Comparison of ENCODE assay signal across 22 mouse cellular contexts in genomic region chr4:103475596-103475995, GRCm38 (mm10).
"Had no signal": no experiment of that assay in that cellular context is flagged by ENCODE, and none has a peak within 500 bp of the region (broad histone marks: within the 10 kb centered on the region; RNA-seq: fewer than 3 reads in every experiment).

No protein-coding gene starts in this region.

- ATAC-seq: liver, postnatal 0 days; lung, postnatal 0 days; midbrain, embryonic 15.5 days had no signal

- H3K4me1 ChIP-seq: kidney, embryonic 15.5 days; limb, embryonic 12.5 days; limb, embryonic 15.5 days; midbrain, embryonic 12.5 days; midbrain, embryonic 15.5 days; neural tube, embryonic 13.5 days had no signal

- H3K27ac ChIP-seq: kidney, embryonic 15.5 days; limb, embryonic 12.5 days; limb, embryonic 15.5 days; liver, embryonic 14.5 days; macrophage; midbrain, embryonic 12.5 days; midbrain, embryonic 15.5 days; neural tube, embryonic 13.5 days had no signal

- H3K9me3 ChIP-seq: kidney, embryonic 15.5 days; limb, embryonic 12.5 days; limb, embryonic 15.5 days; midbrain, embryonic 12.5 days; midbrain, embryonic 15.5 days; neural tube, embryonic 13.5 days had no signal

- H3K4me3 ChIP-seq: kidney, embryonic 15.5 days; limb, embryonic 12.5 days; limb, embryonic 15.5 days; midbrain, embryonic 12.5 days; midbrain, embryonic 15.5 days; myocyte; neural tube, embryonic 13.5 days had no signal

- H3K9ac ChIP-seq: kidney, embryonic 15.5 days; limb, embryonic 12.5 days; limb, embryonic 15.5 days; liver, embryonic 14.5 days; liver, postnatal 0 days; lung, embryonic 14.5 days; midbrain, embryonic 12.5 days; midbrain, embryonic 15.5 days; neural tube, embryonic 13.5 days had no signal

- DNase-seq: kidney, adult 11 months; kidney, adult 8-10 months; kidney, postnatal 10 days; kidney, postnatal 36 days; layer of hippocampus, postnatal 36 days; liver, postnatal 0 days; lung, embryonic 14.5 days; retina, postnatal 1 day; thymus, adult 2 months; thymus, postnatal 14 days; thymus, postnatal 4 days had no signal

- H3K36me3 ChIP-seq: kidney, embryonic 15.5 days; limb, embryonic 12.5 days; limb, embryonic 15.5 days; midbrain, embryonic 12.5 days; midbrain, embryonic 15.5 days; neural tube, embryonic 13.5 days had no signal

- H3K27me3 ChIP-seq: kidney, embryonic 15.5 days; limb, embryonic 12.5 days; limb, embryonic 15.5 days; midbrain, embryonic 12.5 days; midbrain, embryonic 15.5 days; neural tube, embryonic 13.5 days had no signal

- H3K4me2 ChIP-seq: kidney, embryonic 15.5 days; limb, embryonic 12.5 days; limb, embryonic 15.5 days; liver, embryonic 11.5 days; lung, embryonic 14.5 days; midbrain, embryonic 12.5 days; midbrain, embryonic 15.5 days; neural tube, embryonic 13.5 days had no signal
